Mouse (Mus musculus) G1E (cell line): ENCODE results near the gene Cdkn1a. TPM values are rescaled to one million over a fixed set of nuclear protein-coding genes. Genes with fewer than 3 reads are reported as not detected.

Source experiments
- ATAC-seq: 2 replicates; pipeline ENCODE4 v1.8.0; 2016; ENCODE audit warnings: mild to moderate bottlenecking; ENCODE audit not compliant: insufficient number of reproducible peaks, poor library complexity, low FRiP score, severe bottlenecking; ENCODE audit errors: extremely low read depth
- DNase-seq: peaks from one replicate; pipeline ENCODE4 v3.0.0; 2012; ENCODE audit warnings: low spot score
- H3K27me3 ChIP-seq: 2 replicates; pipeline ENCODE4 v1.6.1; 2012; ENCODE audit warnings: mild to moderate bottlenecking, low read length, inconsistent platforms; ENCODE audit not compliant: insufficient read depth
- H3K36me3 ChIP-seq: replicated peaks from 2 replicates; pipeline ENCODE3; 2012; ENCODE audit warnings: mild to moderate bottlenecking, inconsistent platforms
- H3K4me1 ChIP-seq: 2 replicates; pipeline ENCODE4 v1.6.1; 2012; ENCODE audit warnings: low read depth, low read length, inconsistent platforms, mixed read lengths; ENCODE audit not compliant: insufficient read depth
- H3K4me3 ChIP-seq: 2 replicates; pipeline ENCODE4 v1.5.1; 2012; ENCODE audit warnings: low read depth, mild to moderate bottlenecking, inconsistent platforms, low read length, moderate library complexity, mixed read lengths
- H3K9me3 ChIP-seq: replicated peaks from 2 replicates; pipeline ENCODE4 v1.6.1; 2012; ENCODE audit warnings: inconsistent platforms
- CTCF ChIP-seq: IDR thresholded peaks from 2 replicates; pipeline ENCODE4 v1.5.1; 2012; ENCODE audit warnings: low read depth, low read length, inconsistent platforms, mixed read lengths
- GATA1 ChIP-seq: IDR thresholded peaks from 2 replicates; pipeline ENCODE4 v1.6.1; 2012; ENCODE audit warnings: borderline replicate concordance, low read length, inconsistent platforms, mixed read lengths
- GATA2 ChIP-seq: IDR thresholded peaks from 2 replicates; pipeline ENCODE4 v1.6.1; 2012; ENCODE audit warnings: low read depth, low read length, inconsistent platforms, borderline replicate concordance
- POLR2AphosphoS5 ChIP-seq: IDR thresholded peaks from 2 replicates; pipeline ENCODE4 v1.6.1; 2012; ENCODE audit warnings: low read depth, low read length, inconsistent platforms; ENCODE audit not compliant: insufficient replicate concordance
- TAL1 ChIP-seq: conservative IDR thresholded peaks from 2 replicates; pipeline ENCODE4 v1.6.1; 2012; ENCODE audit warnings: low read depth, low read length, inconsistent platforms, mixed read lengths
- polyA plus RNA-seq: library from polyadenylated mRNA; stranded (reverse); fragments of >175 nt; gene quantifications from 2 replicates; pipeline ENCODE4 v1.2.3, GENCODE M21; 2012
- total RNA-seq, 2 experiments: library from RNA; stranded (forward) in 1 of 2; stranded (reverse) in 1 of 2; fragments of 200-1000 nt in 1 of 2; fragments of >200 nt in 1 of 2; fragmentation: Nextera tagmentation in 1 of 2; gene quantifications; 2 replicates each; pipeline ENCODE4 v1.2.3; 2014 to 2017

Gene Cdkn1a
- total and polyA plus RNA-seq, 3 experiments: 21.4 to 234 (median 145) TPM

DNA sequence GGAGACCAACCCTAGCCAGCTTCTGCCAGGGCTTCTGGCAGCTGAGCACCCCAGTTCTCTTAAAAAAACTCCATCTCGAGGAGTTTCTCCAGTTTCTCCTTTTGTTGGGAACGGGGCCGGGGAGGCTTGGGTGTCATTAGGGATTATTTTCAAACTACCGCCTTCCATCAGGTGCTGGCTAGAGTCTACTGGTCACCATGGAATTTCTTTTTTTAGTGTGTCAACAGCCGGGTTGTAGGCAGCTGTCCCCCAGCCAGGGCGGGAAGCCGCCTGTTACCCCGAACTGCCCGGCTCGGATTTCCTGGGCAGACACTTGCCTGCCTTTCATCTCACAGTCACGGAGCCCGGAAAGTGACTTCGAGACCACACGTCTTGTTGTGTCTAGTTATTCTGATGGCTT, 40.0 kb upstream of the Cdkn1a start:
- ATAC-seq (no peak), DNase-seq (no peak)
- Histone ChIP-seq H3K27me3 (peaks cover 2% of the 10 kb centered on the region; the same call in 1 of the 2 replicates), H3K4me1 (peaks cover 52% of the 10 kb centered on the region), H3K36me3 (peaks cover 56% of the 10 kb centered on the region), H3K4me3 (no peak overlapping the region), H3K9me3 (no peaks in the 10 kb centered on the region)
- TF ChIP-seq TAL1 (no peak), POLR2AphosphoS5 (no peak), GATA1 (no peak), CTCF (no peak), GATA2 (no peak)

- Histone ChIP-seq H3K36me3 (peaks cover 39% of the 10 kb centered on the region), H3K9me3 (no peaks in the 10 kb centered on the region), H3K27me3 (peaks cover 2% of the 10 kb centered on the region; the same call in 1 of the 2 replicates), H3K4me1 (peaks cover 66% of the 10 kb centered on the region), H3K4me3 (no peak overlapping the region)
- ATAC-seq (no peak), DNase-seq (no peak)
- no peak for TF ChIP-seq GATA2
- TF ChIP-seq GATA1: no peak
- no peak for TF ChIP-seq CTCF
- TF ChIP-seq POLR2AphosphoS5: no peak
- TF ChIP-seq TAL1: no peak
Observed at GRCm38 (mm10) chr17:29053067-29053466, 37.7 kb upstream of the Cdkn1a start.

DNA sequence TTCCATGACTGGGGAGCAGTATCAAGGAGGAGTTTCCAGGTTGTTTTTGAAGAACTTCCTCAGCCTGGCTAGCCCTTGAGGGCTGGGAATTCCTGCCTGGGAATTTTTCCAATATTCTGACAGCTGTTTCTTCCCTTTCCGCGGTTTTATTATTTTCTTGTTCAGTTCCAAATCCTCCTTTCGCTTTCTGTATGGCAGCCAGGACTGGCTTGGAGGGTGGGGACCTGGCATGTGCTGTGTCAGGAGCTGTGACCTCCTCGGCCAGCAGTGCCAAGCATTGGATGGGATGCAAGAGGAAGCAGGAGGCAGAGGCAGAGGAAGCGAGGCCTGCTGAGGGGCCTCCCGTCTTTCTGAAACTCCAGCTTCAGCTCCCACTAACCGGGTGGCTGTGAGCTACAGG, 36.9 kb upstream of the Cdkn1a start:
- no peak for TF ChIP-seq POLR2AphosphoS5
- no peak for TF ChIP-seq TAL1
- TF ChIP-seq GATA2: no peak
- TF ChIP-seq CTCF: no peak
- TF ChIP-seq GATA1: no peak
- Histone ChIP-seq H3K9me3 (no peaks in the 10 kb centered on the region), H3K27me3 (peaks cover 6% of the 10 kb centered on the region; the same call in 1 of the 2 replicates), H3K4me3 (no peak overlapping the region), H3K36me3 (peaks cover 41% of the 10 kb centered on the region), H3K4me1 (peaks cover 70% of the 10 kb centered on the region)
- no peak for DNase-seq
- no peak for ATAC-seq

GRCm38 (mm10) chr17:29054429-29054828, 36.3 kb upstream of the Cdkn1a start:
- Histone ChIP-seq H3K27me3 (peaks cover 6% of the 10 kb centered on the region; the same call in 1 of the 2 replicates), H3K4me3 (no peak overlapping the region), H3K4me1 (peaks cover 71% of the 10 kb centered on the region), H3K9me3 (no peaks in the 10 kb centered on the region), H3K36me3 (peaks cover 44% of the 10 kb centered on the region)
- TF ChIP-seq TAL1: no peak
- ATAC-seq: no peak
- no peak for DNase-seq

GRCm38 (mm10) chr17:29055586-29055985, 35.2 kb upstream of the Cdkn1a start:
- DNase-seq (no peak), ATAC-seq (no peak)
- Histone ChIP-seq H3K36me3 (peaks cover 43% of the 10 kb centered on the region), H3K4me1 (peaks cover 66% of the 10 kb centered on the region), H3K27me3 (peaks cover 6% of the 10 kb centered on the region; the same call in 1 of the 2 replicates), H3K9me3 (no peaks in the 10 kb centered on the region), H3K4me3 (no peak overlapping the region)
- TF ChIP-seq POLR2AphosphoS5 (no peak), CTCF (no peak), TAL1 (no peak), GATA1 (no peak), GATA2 (no peak)

DNA sequence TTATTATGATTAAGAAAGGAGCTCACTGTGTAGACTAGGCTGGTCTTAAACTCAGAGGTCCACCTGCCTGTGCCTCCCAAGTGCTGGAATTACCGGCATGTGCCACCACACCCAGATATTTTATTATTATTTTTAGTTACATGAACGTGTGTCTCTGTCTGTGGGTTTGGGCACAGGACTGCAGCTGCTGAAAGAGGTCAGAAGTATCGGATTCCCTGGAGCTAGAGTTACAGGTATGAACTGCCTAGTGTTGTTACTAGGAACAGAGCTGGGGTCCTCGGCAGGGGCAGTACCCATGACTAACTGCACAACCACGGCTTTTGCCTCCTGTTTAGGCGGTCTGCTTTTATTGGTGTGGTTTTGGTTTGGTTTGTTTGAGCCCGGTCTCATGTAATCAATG, 34.6 kb upstream of the Cdkn1a start:
- Histone ChIP-seq H3K27me3 (peaks cover 11% of the 10 kb centered on the region), H3K4me1 (peaks cover 60% of the 10 kb centered on the region), H3K9me3 (no peaks in the 10 kb centered on the region), H3K4me3 (no peak overlapping the region), H3K36me3 (peaks cover 42% of the 10 kb centered on the region)
- ATAC-seq (no peak), DNase-seq (no peak)
- TF ChIP-seq TAL1 (no peak), POLR2AphosphoS5 (no peak), GATA2 (no peak), GATA1 (no peak), CTCF (no peak)

DNA sequence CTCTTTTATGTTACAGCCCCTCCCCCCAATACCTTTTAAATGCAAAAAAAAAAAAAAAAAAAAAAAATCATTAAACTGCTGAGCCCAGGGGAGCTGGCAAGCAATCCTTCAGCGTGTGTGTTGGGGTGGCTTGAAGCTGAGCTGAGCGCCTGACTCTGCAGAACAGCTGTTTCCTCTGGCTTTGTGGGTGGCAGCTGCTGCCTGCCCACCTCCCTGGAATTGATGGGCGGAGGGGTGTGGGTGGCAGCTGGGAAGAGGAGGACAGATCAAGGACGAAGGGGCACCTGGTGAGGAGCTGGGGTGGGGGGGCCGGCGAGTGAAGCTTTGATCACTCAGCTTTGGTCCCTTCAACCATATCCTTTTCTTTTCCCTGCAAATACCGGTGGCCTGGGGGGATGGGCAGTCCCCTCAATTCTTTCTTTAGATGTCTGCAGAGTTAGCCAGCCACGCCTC, 34.1 kb upstream of the Cdkn1a start:
- Histone ChIP-seq H3K9me3 (no peaks in the 10 kb centered on the region), H3K4me1 (peaks cover 61% of the 10 kb centered on the region), H3K4me3 (no peak overlapping the region; the same call in 1 of the 2 replicates), H3K27me3 (peaks cover 11% of the 10 kb centered on the region), H3K36me3 (peaks cover 41% of the 10 kb centered on the region)
- TF ChIP-seq TAL1 (no peak), GATA1 (no peak), POLR2AphosphoS5 (no peak), GATA2 (no peak), CTCF (no peak)
- ATAC-seq (peak; percentile 45), DNase-seq (peak; percentile 20)
